Mouse (Mus musculus) ovary, adult 18-20 months (tissue): ENCODE results near the gene Mfap5.
"Not testable (repeated sequence)": the region's sequence is repeated elsewhere in the genome, so short reads cannot be mapped to it uniquely, and the experiment has no call there.

Experiments
- DNase-seq: peaks from one replicate; pipeline ENCODE4 v3.0.0; 2022; ENCODE audit warnings: low spot score, mixed read lengths

Gene Mfap5

DNA sequence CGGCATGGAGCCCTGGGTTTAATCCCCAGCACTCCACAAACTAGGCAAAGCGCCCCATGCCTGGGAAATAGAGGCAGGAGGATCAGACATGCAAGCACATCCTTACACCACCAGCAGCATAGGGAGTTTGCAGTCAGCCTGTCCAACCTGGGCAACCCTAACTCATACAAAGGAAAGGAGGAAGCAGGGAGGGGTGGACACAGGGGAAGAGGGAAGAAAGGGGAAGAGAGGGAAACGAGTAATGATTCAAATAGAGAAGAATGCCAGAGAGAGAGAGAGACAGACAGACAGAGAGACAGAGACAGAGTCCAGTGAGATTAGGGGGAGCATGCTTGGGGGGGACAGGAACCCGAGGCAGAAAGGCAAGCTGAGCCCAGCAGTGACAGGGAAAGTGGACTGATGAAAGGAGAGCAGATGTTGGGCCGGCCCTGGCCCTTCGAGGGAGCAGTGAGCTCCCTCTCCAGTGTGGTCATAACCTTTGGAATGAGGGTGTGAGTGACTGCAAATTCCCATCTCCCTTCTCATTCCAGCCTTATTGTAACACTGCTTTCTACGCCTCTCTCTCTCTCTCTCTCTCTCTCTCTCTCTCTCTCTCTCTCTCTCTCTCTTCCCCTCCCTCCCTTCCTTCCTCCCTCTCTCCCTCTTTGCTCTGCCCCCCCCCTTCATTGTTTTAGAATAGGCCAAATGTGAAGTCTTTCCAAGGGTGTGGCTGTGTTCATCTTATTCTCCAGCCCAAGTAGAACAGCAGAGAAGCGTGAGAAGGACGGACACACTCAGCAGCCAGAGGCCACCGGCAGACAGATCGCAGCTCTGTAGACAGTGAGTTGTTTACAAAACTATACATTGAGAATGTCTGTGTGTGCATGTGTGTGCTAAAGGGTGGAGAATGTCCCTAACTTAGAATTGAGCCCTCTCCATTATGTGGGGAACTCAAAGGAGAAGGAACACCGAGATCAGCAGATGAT, 7.6 kb downstream of the Mfap5 start:
- no peak for DNase-seq

DNA sequence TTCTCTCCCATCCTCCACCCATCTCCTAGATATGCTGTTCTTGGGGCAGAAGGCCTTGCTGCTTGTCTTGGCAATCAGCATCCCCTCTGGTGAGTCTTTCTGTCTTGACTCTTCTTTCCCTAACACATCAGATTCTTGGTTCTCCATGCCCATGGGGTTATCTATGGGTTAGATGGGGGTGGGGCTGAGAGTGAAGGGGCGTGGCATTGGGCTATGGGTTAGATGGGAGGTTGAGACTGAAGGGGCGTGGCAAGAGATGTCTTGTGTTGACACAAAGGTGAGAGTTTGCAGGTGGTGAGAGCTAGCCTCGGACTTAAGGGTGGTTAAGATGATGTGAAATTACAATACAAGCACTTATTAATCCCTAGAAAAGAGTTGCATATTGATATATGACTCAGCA, 8.7 kb downstream of the Mfap5 start:
- no peak for DNase-seq

DNA sequence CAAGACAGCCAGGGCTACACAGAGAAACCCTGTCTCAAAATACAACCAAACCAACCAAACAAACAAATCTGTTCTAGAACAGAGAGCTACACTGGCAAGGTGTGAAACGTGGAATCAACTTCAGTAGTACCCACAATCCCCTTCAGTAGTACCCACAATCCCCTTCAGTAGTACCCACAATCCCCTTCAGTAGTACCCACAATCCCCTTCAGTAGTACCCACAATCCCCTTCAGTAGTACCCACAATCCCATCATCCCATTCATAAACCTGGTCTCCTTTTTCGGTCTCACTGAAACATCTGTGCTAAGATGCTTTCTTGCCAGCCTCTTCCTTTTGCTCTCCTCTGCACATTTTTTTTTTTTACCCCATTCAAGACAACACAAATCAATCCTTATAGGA, 10.1 kb downstream of the Mfap5 start:
- DNase-seq = not testable (repeated sequence)

DNA sequence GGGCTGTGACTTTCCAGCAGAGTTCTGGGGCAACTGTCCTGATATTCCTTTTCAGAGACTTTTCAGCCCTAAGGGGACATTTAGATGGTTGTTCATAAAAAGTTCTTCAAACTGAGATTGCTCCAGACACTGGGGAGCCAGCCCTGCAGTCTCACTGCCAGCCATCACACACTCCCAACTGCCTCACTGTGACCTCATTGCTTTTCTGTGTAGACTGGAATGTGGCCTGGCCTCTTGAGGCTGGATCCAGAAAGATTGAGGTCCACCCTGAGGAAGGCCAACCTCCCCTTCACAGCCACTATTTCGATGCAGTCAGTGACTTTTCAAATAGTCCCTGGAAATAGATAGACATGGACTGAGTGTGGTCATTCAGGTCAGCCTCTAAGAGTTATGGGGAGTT, 12.0 kb downstream of the Mfap5 start:
- no peak for DNase-seq

DNA sequence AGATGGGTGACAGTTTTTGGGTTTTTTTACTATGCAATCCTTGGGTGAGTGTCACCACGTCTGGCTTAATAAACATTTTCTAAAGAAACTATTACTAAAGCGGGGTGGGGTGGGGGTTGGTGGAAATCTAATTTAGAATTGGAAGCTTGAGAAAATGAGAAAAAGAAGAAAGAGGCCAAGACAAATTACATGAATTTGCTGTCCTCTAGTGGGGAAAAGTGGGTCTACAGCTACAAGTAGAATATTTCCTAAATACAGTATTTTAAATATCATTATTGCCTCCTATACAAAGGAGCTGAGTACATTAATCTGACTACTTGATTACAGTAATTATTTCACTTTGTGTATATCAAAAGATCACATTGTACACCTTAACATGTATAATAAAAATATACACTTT, 13.7 kb downstream of the Mfap5 start:
- no peak for DNase-seq

- no peak for DNase-seq
Observed at GRCm38 (mm10) chr6:122522595-122522994, 16.9 kb downstream of the Mfap5 start.

DNA sequence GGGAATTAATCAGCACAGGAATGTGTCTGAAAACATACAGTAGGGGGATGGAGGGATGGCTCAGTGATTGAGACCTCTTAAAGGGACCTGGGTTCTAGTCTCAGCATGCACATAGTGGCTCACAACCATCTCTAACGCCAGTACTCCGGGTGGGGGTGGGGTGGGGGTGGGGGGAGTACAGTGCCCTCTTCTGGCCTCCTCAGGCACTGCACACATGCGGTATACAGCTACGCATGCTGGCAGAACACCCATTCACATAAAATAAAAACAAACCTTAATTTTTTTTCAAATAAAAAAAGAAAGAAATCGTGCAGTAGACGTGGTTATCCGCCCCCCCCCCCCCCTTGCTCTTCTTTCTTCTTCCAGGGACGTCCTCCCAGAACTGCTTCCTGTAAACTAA, 17.6 kb downstream of the Mfap5 start:
- DNase-seq = no peak

DNA sequence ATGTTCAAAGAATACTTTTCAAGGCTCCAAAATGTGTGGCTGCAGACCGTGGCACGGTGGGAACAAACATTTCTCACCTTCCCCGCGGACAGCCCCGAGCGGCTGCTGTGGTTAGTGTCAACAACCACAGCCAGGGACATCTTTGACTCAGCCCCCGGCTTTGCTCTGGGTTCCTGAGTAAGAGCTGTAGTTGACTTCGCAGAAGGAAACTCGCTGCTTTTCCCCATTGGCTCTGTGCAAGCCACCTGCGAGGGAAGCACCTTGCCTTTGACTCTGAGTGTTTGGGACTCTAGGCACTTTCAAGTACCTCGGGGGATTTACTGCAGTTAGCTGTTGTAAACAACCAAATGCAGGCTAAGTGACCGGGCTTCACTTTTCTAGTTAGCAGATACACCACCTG, 22.0 kb downstream of the Mfap5 start:
- peak; percentile 6 for DNase-seq

DNA sequence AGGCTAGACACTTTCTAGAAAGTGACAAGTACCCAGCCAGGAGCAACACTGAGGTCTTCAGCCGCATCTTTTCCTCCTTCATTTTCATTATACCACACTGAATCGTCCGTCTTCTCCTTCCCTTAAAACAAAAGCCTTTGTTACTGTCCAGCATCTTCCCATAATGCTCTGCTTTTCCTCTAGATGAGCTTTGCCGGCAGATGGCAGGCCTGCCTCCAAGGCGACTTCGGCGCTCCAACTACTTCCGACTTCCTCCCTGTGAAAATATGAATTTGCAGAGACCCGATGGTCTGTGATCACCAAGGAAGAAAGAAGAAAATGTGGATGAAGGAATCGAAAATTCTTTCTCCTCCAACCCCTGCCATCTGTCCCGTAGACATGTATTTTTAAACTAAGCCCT, 22.5 kb downstream of the Mfap5 start:
- DNase-seq = no peak

- DNase-seq = peak; percentile 25
Observed at GRCm38 (mm10) chr6:122531466-122532174, 26.0 kb downstream of the Mfap5 start.

- DNase-seq = peak; percentile 20
Observed at GRCm38 (mm10) chr6:122532883-122533302, 27.2 kb downstream of the Mfap5 start.

DNA sequence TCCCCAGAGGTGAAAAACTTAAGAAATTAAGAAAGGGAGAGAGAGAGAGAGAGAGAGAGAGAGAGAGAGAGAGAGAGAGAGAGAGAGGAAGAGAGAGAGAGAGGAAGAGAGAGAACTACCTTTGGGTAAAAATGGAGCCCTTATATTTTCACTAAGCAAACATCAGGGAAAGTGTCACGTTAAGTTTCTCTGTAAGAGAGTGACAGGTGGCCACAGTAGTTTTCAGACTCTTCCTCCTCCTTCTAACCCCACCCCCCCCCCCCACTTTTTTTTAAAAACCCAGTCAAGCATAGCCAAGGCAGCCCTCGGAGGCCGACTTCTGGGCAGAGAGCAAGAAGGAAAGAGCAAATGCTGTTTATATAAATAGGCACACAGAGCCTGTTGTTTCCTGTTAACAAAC, 28.4 kb downstream of the Mfap5 start:
- no peak for DNase-seq

DNA sequence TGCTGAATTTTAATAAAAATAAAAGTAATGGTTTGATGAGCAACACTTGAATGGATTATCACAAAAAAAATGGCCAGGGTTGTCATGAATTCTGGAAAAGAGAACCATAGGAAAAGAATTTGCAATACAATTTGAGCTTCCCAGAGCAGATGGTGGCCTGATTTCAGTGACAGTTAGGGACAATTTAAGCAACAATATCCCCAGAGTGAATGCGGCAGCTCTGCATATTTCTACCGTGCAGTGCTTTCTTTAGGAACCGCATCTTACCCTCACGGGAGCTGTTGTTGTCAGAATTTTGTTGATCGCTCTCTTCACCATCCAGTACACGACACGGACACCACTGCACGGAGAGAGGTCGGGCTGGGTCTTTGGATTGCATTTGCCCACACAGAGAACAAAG, 33.9 kb downstream of the Mfap5 start:
- DNase-seq = no peak

- DNase-seq = not testable (repeated sequence)
Observed at GRCm38 (mm10) chr6:122542459-122542858, 36.8 kb downstream of the Mfap5 start.

DNA sequence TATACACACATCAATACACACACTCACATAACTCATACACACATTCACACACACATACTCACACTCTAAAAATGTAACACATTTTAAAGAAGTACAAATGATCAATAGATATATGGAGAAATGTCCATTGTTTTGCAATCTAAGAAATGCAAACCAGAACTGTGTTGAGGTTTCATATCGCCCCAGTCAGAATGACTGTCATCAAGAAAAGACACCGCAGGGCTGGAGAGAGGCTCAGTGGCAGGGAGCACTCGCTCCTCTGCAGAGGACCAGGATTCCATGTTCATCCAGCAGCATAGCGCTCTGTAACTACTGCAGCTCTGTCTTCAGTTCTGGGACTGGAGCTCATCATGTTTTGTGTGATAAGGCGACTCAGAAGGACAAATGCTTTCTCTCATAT, 37.9 kb downstream of the Mfap5 start:
- DNase-seq = no peak

DNA sequence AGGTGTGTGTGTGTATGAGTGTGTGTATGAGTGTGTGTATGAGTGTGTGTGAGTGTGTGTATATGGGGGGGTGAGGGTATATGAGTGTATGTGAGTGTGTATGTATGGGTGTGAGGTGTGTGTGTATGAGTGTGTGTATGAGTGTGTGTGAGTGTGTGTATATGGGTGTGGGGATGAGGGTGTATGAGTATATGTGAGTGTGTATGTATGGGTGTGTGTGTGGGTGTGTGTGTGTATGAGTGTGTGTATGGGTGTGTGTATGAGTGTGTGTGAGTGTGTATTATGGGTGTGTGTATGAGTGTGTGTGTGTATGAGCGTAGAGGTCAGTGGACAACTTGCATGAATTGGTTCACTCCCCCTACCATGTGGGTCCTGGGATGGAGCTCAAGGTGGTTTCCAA, 39.0 kb downstream of the Mfap5 start:
- no peak for DNase-seq

- DNase-seq = no peak
Observed at GRCm38 (mm10) chr6:122545289-122545882, 39.7 kb downstream of the Mfap5 start.

DNA sequence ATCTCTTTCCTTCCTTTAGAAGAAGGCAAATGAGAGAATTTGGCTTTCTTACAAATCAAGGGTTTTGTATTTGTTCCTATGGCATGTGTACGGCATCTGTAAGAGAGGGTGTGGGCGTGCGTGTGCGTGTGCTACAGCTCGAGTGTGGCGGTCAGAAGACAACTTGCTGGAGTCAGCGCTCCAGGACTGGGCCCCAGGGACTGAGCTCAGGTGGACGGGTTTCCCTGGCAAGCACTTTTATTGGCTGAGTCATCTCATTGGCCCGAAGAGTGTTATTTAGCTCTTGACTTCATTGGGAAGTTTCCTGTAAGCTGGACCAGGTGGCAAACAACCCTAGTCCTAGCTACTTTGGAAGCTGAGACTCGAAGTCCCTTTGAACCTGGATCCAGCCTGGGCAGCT, 40.3 kb downstream of the Mfap5 start:
- no peak for DNase-seq

GRCm38 (mm10) chr6:122553606-122554005, 48.0 kb downstream of the Mfap5 start, which contains the start of gene Aicda:
Aicda (plus strand) TSS chr6:122553801.
- no peak for DNase-seq

DNA sequence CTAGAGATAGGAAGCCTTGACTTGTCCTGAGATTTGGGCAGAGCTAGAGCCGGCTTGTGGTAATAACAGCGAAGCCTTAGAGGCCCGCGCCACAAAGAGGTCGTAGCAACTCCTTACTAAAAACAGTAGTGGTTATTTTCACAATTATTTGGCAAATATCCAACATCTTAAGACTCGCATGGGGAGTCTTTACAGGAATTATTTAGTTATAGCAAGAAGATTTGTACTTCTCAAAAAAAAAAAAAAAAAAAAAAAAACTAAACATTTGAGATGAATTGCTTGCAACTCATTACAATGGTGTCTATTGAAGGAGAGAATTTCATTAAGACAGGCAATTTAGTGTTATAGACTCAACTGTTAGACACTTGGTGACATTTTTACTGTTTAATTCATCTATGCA, 48.5 kb downstream of the Mfap5 start:
- DNase-seq = no peak

DNA sequence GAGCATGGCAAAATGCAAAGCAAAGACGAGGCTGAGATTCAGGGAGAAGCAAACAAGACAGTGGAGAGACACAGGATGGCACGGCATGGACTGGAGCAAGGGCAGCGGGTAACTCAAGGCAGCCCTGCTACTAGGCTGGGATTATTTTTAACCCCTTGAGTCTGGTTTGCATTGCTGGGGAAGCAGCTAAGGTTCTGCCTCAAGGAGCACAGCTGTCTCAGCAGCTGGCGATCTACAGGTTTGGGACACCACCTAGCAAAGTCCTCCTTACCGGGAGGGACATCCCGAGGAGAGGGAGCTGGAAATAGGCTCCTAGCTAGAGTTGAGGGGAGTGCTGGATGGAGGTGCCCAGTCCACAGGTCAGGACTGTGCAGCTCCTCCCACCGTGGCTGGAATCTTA, 49.6 kb downstream of the Mfap5 start:
- DNase-seq = no peak

- DNase-seq = peak; percentile 16
Observed at GRCm38 (mm10) chr6:122556959-122557561, 51.4 kb downstream of the Mfap5 start.
